Comparison of ENCODE assay signal across 17 mouse cellular contexts in genomic region chr17:86494895-86495294, GRCm38 (mm10). TPM values are rescaled to one million over a fixed set of nuclear protein-coding genes. Genes with fewer than 3 reads are reported as not detected.
A peak's percentile ranks its signal among the peaks of the same experiment; 100 is the strongest.
DNase-seq lines count a peak whose midpoint lies in the region; ATAC-seq and TF ChIP-seq lines count a peak whose summit lies in the region.
"Had no signal": no experiment of that assay in that cellular context is flagged by ENCODE, and none has a peak within 500 bp of the region (broad histone marks: within the 10 kb centered on the region; RNA-seq: fewer than 3 reads in every experiment).

No protein-coding gene starts in this region.

- no peak for ATAC-seq in heart, embryonic 12.5 days (ENCODE audit: insufficient number of reproducible peaks, low FRiP score)
- peak; percentile 56; the same call in 1 of the 2 replicates for ATAC-seq in liver, embryonic 12.5 days
- ATAC-seq in stomach, embryonic 15.5 days (ENCODE audit: insufficient read depth, low FRiP score, low read depth): no peak
- ATAC-seq in midbrain, embryonic 16.5 days: no peak
- ATAC-seq: forebrain, embryonic 15.5 days had no signal

- TF ChIP-seq POLR2A in heart, adult 2 months (IDR thresholded peaks at IDR 0.05; ENCODE audit: insufficient read depth, low read depth, low read length): no peak

- H3K4me3 ChIP-seq in heart, adult 2 months: no peak overlapping the region
- H3K4me3 ChIP-seq in heart, embryonic 12.5 days: no peak overlapping the region
- no peak overlapping the region for H3K4me3 ChIP-seq in liver, embryonic 12.5 days
- H3K4me3 ChIP-seq in stomach, embryonic 15.5 days (replicated peaks): no peak overlapping the region
- no peak overlapping the region for H3K4me3 ChIP-seq in midbrain, embryonic 16.5 days (ENCODE audit: low read depth, low read length)
- H3K4me3 ChIP-seq: forebrain, embryonic 15.5 days; heart, embryonic 13.5 days; limb, embryonic 13.5 days; midbrain, embryonic 12.5 days had no signal

- 48% methylated on average over 6 of the region's 6 CpGs for WGBS in heart, adult 2 months
- 54% methylated on average over 6 of the region's 6 CpGs for WGBS in heart, embryonic 12.5 days
- whole genome bisulfite sequencing in liver, embryonic 12.5 days (ENCODE audit: insufficient replicate concordance): 14% methylated on average over 6 of the region's 6 CpGs
- WGBS in stomach, embryonic 15.5 days: 47% methylated on average over 6 of the region's 6 CpGs
- 73% methylated on average over 6 of the region's 6 CpGs for WGBS in midbrain, embryonic 16.5 days

- no peaks in the 10 kb centered on the region for H3K9me3 ChIP-seq in heart, embryonic 12.5 days (replicated peaks)
- H3K9me3 ChIP-seq in liver, embryonic 12.5 days (replicated peaks): no peaks in the 10 kb centered on the region
- no peaks in the 10 kb centered on the region for H3K9me3 ChIP-seq in stomach, embryonic 15.5 days
- H3K9me3 ChIP-seq in midbrain, embryonic 16.5 days (replicated peaks; ENCODE audit: control insufficient read depth, low read length, poor library complexity, severe bottlenecking): no peaks in the 10 kb centered on the region
- H3K9me3 ChIP-seq: forebrain, embryonic 15.5 days; heart, embryonic 13.5 days; limb, embryonic 13.5 days; midbrain, embryonic 12.5 days had no signal

- intact Hi-C loops in heart, adult 2 months (cut with DNase I): loop anchor here (5.0 kb wide), 2 partner anchors 97 to 337 kb away; no protein-coding TSS in a partner anchor

- H3K27ac ChIP-seq in heart, adult 2 months: no peak overlapping the region
- no peak overlapping the region for H3K27ac ChIP-seq in heart, embryonic 12.5 days (ENCODE audit: poor library complexity, severe bottlenecking)
- peak overlapping the region; percentile 49; the same call in 1 of the 2 replicates for H3K27ac ChIP-seq in liver, embryonic 12.5 days
- 0 out of 2 replicates have a peak overlapping the region, but pooled peaks have one; percentile 28 for H3K27ac ChIP-seq in stomach, embryonic 15.5 days
- H3K27ac ChIP-seq in midbrain, embryonic 16.5 days (ENCODE audit: low read length): no peak overlapping the region
- H3K27ac ChIP-seq: forebrain, embryonic 15.5 days; heart, embryonic 13.5 days; hindbrain, embryonic 14.5 days; midbrain, embryonic 12.5 days had no signal

- peaks cover 4% of the 10 kb centered on the region for H3K4me1 ChIP-seq in heart, adult 2 months (ENCODE audit: control insufficient read depth, insufficient read depth, low read length)
- peaks cover 27% of the 10 kb centered on the region for H3K4me1 ChIP-seq in heart, embryonic 12.5 days (replicated peaks)
- peaks cover 33% of the 10 kb centered on the region for H3K4me1 ChIP-seq in liver, embryonic 12.5 days
- H3K4me1 ChIP-seq in stomach, embryonic 15.5 days: 0 out of 2 replicates have a peak, but pooled peaks cover 4% of the 10 kb centered on the region
- no peaks in the 10 kb centered on the region for H3K4me1 ChIP-seq in midbrain, embryonic 16.5 days (ENCODE audit: control insufficient read depth, insufficient read depth, low read length)
- H3K4me1 ChIP-seq: forebrain, embryonic 15.5 days; midbrain, embryonic 12.5 days had no signal

- no peaks in the 10 kb centered on the region for H3K27me3 ChIP-seq in heart, adult 2 months (ENCODE audit: control insufficient read depth, insufficient read depth, low read length)
- no peaks in the 10 kb centered on the region for H3K27me3 ChIP-seq in heart, embryonic 12.5 days (replicated peaks)
- 0 out of 2 replicates have a peak, but pooled peaks cover 10% of the 10 kb centered on the region for H3K27me3 ChIP-seq in liver, embryonic 12.5 days (replicated peaks)
- H3K27me3 ChIP-seq in stomach, embryonic 15.5 days (replicated peaks): no peaks in the 10 kb centered on the region
- no peaks in the 10 kb centered on the region for H3K27me3 ChIP-seq in midbrain, embryonic 16.5 days (ENCODE audit: control insufficient read depth, insufficient read depth, low read depth, low read length)
- H3K27me3 ChIP-seq: forebrain, embryonic 15.5 days; heart, embryonic 13.5 days; limb, embryonic 13.5 days; midbrain, embryonic 12.5 days had no signal

- H3K36me3 ChIP-seq in heart, adult 2 months (ENCODE audit: control insufficient read depth, insufficient read depth, low read length): peaks cover 3% of the 10 kb centered on the region
- peaks cover 16% of the 10 kb centered on the region for H3K36me3 ChIP-seq in heart, embryonic 12.5 days
- no peaks in the 10 kb centered on the region for H3K36me3 ChIP-seq in liver, embryonic 12.5 days
- no peaks in the 10 kb centered on the region for H3K36me3 ChIP-seq in stomach, embryonic 15.5 days
- H3K36me3 ChIP-seq in midbrain, embryonic 16.5 days (ENCODE audit: control insufficient read depth, insufficient read depth, low read length): peaks cover 3% of the 10 kb centered on the region; the same call in 1 of the 2 replicates
- H3K36me3 ChIP-seq: midbrain, embryonic 12.5 days had no signal

- no peak for TF ChIP-seq EP300 in heart, adult 2 months (IDR thresholded peaks at IDR 0.05; ENCODE audit: insufficient read depth, low read depth, low read length)

- peak in 1 of 2 experiments; percentile 22 for DNase-seq in heart, adult 2 months
- peak; percentile 18 to 19 for DNase-seq in spleen, postnatal 36 days (ENCODE audit: low spot score in 2 of 2)
- DNase-seq in spleen, adult 12 weeks (ENCODE audit: low spot score): no peak
- DNase-seq in ovary, adult 18-20 months (ENCODE audit: low spot score): no peak
- DNase-seq: cerebellum, adult 2 months; kidney, adult 2 months; lung, postnatal 10 days; thymus, postnatal 4 days had no signal

- no peaks in the 10 kb centered on the region for H3K79me2 ChIP-seq in heart, adult 2 months (replicated peaks; ENCODE audit: control insufficient read depth, insufficient read depth, low read length)

- no peak overlapping the region for H3K4me2 ChIP-seq in heart, embryonic 12.5 days
- H3K4me2 ChIP-seq in liver, embryonic 12.5 days: peak overlapping the region; percentile 21
- no peak overlapping the region; the same call in 1 of the 2 replicates for H3K4me2 ChIP-seq in stomach, embryonic 15.5 days
- no peak overlapping the region for H3K4me2 ChIP-seq in midbrain, embryonic 16.5 days (ENCODE audit: low read length)
- H3K4me2 ChIP-seq: forebrain, embryonic 15.5 days; heart, embryonic 13.5 days; hindbrain, embryonic 14.5 days; limb, embryonic 13.5 days; midbrain, embryonic 12.5 days had no signal

- peak; percentile 34 for TF ChIP-seq CTCF in heart, adult 2 months (IDR thresholded peaks at IDR 0.05)

- H3K9ac ChIP-seq in heart, adult 2 months (ENCODE audit: low read depth, low read length): no peak overlapping the region
- H3K9ac ChIP-seq in heart, embryonic 12.5 days: no peak overlapping the region
- peak overlapping the region; percentile 3; the same call in 1 of the 2 replicates for H3K9ac ChIP-seq in liver, embryonic 12.5 days
- no peak overlapping the region for H3K9ac ChIP-seq in stomach, embryonic 15.5 days
- H3K9ac ChIP-seq in midbrain, embryonic 16.5 days (ENCODE audit: low read depth, low read length): no peak overlapping the region
- H3K9ac ChIP-seq: forebrain, embryonic 15.5 days; heart, embryonic 13.5 days; hindbrain, embryonic 14.5 days; limb, embryonic 13.5 days; midbrain, embryonic 12.5 days had no signal

RNA-seq across cellular contexts. Expression of gene Gm10309, which starts 10.1 kb away (rescaled TPM):
- total RNA-seq in heart, adult 2 months (2021): not detected
- polyA plus RNA-seq in heart, adult 2 months (2012; rRNA removed): 0.08 TPM in 1 of 2 replicates, not detected in the other
- polyA plus RNA-seq in heart, embryonic 12.5 days (2016; fragmentation: Nextera tagmentation; extraction: Ambion mirVana): 0.38 and 0.40 TPM in 2 replicates
- 0.07 and 0.11 TPM in 2 replicates for polyA plus RNA-seq in liver, embryonic 12.5 days (2016; fragmentation: Nextera tagmentation; extraction: Ambion mirVana)
- polyA plus RNA-seq in stomach, embryonic 15.5 days (2015; fragmentation: Nextera tagmentation; extraction: Ambion mirVana): 0.31 and 0.35 TPM in 2 replicates
- 0.44 and 0.63 TPM in 2 replicates for polyA plus RNA-seq in midbrain, embryonic 16.5 days (2015; fragmentation: Nextera tagmentation; extraction: Ambion mirVana)
- polyA plus RNA-seq: cerebellum, adult 2 months had no signal

Comparison
In these comparisons a context has a peak if more than half of its experiments do, and no peak if none do; other contexts are left out.
1. DNase-seq: peak in spleen, postnatal 36 days (2 of 2); none in spleen, adult 12 weeks (single experiment) and ovary, adult 18-20 months (single experiment).
2. H3K27ac ChIP-seq: peak in liver, embryonic 12.5 days (single experiment) and stomach, embryonic 15.5 days (single experiment); none in heart, adult 2 months (single experiment), heart, embryonic 12.5 days (single experiment) and midbrain, embryonic 16.5 days (single experiment).